Mouse (Mus musculus) liver, adult 2 months (tissue): ENCODE data around the gene Gm5346. TPM values are rescaled to one million over a fixed set of nuclear protein-coding genes. Genes with fewer than 3 reads are reported as not detected.
"Not testable (repeated sequence)": the region's sequence is repeated elsewhere in the genome, so short reads cannot be mapped to it uniquely, and the experiment has no call there.

Source experiments
- DNase-seq: peaks from one replicate; pipeline ENCODE4 v3.0.0-alpha.2; 2011; ENCODE audit warnings: low read depth, low spot score; ENCODE audit errors: extremely low read depth
- H3K27ac ChIP-seq: fragments of 200-500 bp; replicated peaks from 2 replicates; pipeline ENCODE4 v1.5.1; 2012; ENCODE audit warnings: low read depth, mild to moderate bottlenecking, control low read depth, inconsistent platforms, low read length; ENCODE audit not compliant: insufficient read depth
- H3K27me3 ChIP-seq: fragments of 200-500 bp; 2 replicates; pipeline ENCODE4 v1.6.1; 2012; ENCODE audit warnings: mild to moderate bottlenecking, moderate library complexity, low read length, inconsistent platforms; ENCODE audit not compliant: control insufficient read depth, insufficient read depth
- H3K36me3 ChIP-seq: fragments of 200-500 bp; 2 replicates; pipeline ENCODE4 v1.6.1; 2012; ENCODE audit warnings: low read length, inconsistent platforms; ENCODE audit not compliant: control insufficient read depth, insufficient read depth
- H3K4me1 ChIP-seq: fragments of 200-500 bp; 2 replicates; pipeline ENCODE4 v1.6.1; 2011; ENCODE audit warnings: low read length; ENCODE audit not compliant: control insufficient read depth, insufficient read depth
- H3K4me3 ChIP-seq: fragments of 200-500 bp; 2 replicates; pipeline ENCODE4 v1.5.1; 2011; ENCODE audit warnings: low read depth, mild to moderate bottlenecking, control low read depth, low read length, moderate library complexity; ENCODE audit not compliant: insufficient read depth
- H3K79me2 ChIP-seq: fragments of 200-500 bp; 2 replicates; pipeline ENCODE4 v1.6.1; 2012; ENCODE audit warnings: inconsistent platforms, mild to moderate bottlenecking, low read length, moderate library complexity; ENCODE audit not compliant: control insufficient read depth, insufficient read depth
- H3K9ac ChIP-seq: fragments of 200-500 bp; 2 replicates; pipeline ENCODE4 v1.6.1; 2012; ENCODE audit warnings: low read depth, mild to moderate bottlenecking, control low read depth, inconsistent platforms, low read length
- CTCF ChIP-seq: fragments of 200-500 bp; IDR thresholded peaks from 2 replicates; pipeline ENCODE4 v1.5.1; 2011; ENCODE audit warnings: low read depth, low read length, control low read depth
- POLR2A ChIP-seq: fragments of 200-500 bp; IDR thresholded peaks from 2 replicates; pipeline ENCODE4 v1.6.1; 2011; ENCODE audit warnings: low read length, control low read depth; ENCODE audit not compliant: insufficient read depth; ENCODE audit errors: extremely low read depth
- WGBS: fragments of 180-500 bp; shearing (Covaris S2); methylation state at CpG from one replicate; pipeline ENCODE4 v1.1.7; 2018; 5-methylcytosine and 5-hydroxymethylcytosine counted together
- polyA plus RNA-seq: library from polyadenylated mRNA; depleted of rRNA; stranded (reverse); fragments of >200 nt; gene quantifications from 2 replicates; pipeline ENCODE4 v1.2.3, GENCODE M21; 2012; rRNA removed
- total RNA-seq: library from RNA; depleted of rRNA; stranded (reverse); fragments of >200 nt; gene quantifications from 2 replicates; pipeline ENCODE4 v1.2.3, GENCODE M21; 2014; rRNA removed

Gm5346 gene
- not detected in 2 replicates for total RNA-seq
- polyA plus RNA-seq = not detected in 2 replicates

GRCm38 (mm10) chr8:43627176-43627575 is at the start of gene Gm5346:
Gene Gm5346 (minus strand): TSS chr8:43627276.
- no peaks in the 10 kb centered on the region for H3K27me3 ChIP-seq
- H3K9ac ChIP-seq = no peak within 1 kb of the TSS
- H3K4me3 ChIP-seq = no peak within 1 kb of the TSS
- TF ChIP-seq CTCF (no peak), POLR2A (no peak)
- no peak within 1 kb of the TSS for H3K27ac ChIP-seq
- no peak for DNase-seq
- no peaks in the 10 kb centered on the region for H3K36me3 ChIP-seq
- H3K4me1 ChIP-seq = no peaks in the 10 kb centered on the region
- WGBS = 77% methylated on average over 3 of the region's 3 CpGs
- H3K79me2 ChIP-seq = no peaks in the 10 kb centered on the region

DNA sequence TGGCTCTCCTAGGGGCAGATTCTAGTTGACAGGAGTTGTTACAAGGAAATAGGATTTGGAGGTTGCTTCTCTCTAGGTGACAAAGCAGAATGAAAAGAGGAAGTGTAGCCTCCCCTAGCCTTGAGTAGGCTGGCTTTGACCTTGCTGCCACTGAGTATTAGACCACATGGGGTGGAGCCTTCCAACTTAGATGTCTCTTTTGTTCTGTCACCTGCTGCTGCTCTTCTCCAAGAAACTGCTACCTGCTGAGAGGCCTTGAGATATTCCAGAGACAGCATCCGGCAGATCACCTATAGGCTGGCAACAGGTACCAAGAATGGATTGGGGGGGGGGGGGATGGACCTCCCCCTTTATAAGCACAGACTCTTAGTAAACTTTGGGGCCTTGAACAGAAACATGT is 11.0 kb downstream of the Gm5346 start:
- Histone ChIP-seq H3K27me3 (no peaks in the 10 kb centered on the region), H3K79me2 (no peaks in the 10 kb centered on the region), H3K4me1 (no peaks in the 10 kb centered on the region), H3K9ac (no peak overlapping the region), H3K4me3 (no peak overlapping the region), H3K36me3 (no peaks in the 10 kb centered on the region), H3K27ac (no peak overlapping the region)
- WGBS = 96% methylated on average over 1 of the region's 1 CpGs
- no peak for TF ChIP-seq POLR2A
- no peak for TF ChIP-seq CTCF
- DNase-seq = no peak

GRCm38 (mm10) chr8:43603657-43604056 is 23.4 kb downstream of the Gm5346 start:
- not testable (repeated sequence) for H3K27ac ChIP-seq, H3K79me2 ChIP-seq, H3K36me3 ChIP-seq, H3K4me1 ChIP-seq, H3K4me3 ChIP-seq, H3K27me3 ChIP-seq, H3K9ac ChIP-seq, DNase-seq
- WGBS = 70% methylated on average over 13 of the region's 13 CpGs

DNA sequence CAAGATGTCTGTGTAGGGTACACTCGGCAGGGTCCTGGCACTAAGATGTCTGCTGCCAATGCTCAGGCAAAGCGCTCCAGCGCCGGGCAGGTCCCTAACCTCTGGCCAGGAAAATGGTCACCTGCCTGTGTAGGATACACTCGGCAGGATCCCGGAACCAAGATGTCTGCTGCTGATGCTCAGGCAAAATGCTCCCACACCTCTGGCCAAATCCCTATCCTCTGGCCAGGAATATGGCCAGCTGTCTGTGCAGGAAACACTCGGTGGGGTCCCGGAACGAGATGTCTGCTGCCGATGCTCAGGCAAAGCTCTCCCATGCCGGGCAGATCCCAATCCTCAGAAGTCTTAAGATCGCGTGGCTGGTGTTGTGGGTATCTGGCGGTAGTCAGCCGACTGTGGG is 23.9 kb downstream of the Gm5346 start:
- H3K27ac ChIP-seq, H3K36me3 ChIP-seq, H3K4me1 ChIP-seq, H3K27me3 ChIP-seq, H3K9ac ChIP-seq, H3K4me3 ChIP-seq, H3K79me2 ChIP-seq, DNase-seq: not testable (repeated sequence)
- WGBS = 90% methylated on average over 15 of the region's 15 CpGs

- WGBS = 85% methylated on average over 2 of the region's 2 CpGs
- not testable (repeated sequence) for H3K36me3 ChIP-seq
Observed at GRCm38 (mm10) chr8:43576607-43577006, 50.5 kb downstream of the Gm5346 start, which contains the start of gene Adam26a. Gene Adam26a (minus strand): TSS chr8:43576707.

More at GRCm38 (mm10) chr8:43576607-43577006, 50.5 kb downstream of the Gm5346 start, which contains the start of gene Adam26a:
- not testable (repeated sequence) for H3K79me2 ChIP-seq, DNase-seq, H3K4me3 ChIP-seq, H3K9ac ChIP-seq, H3K27me3 ChIP-seq, H3K27ac ChIP-seq, H3K4me1 ChIP-seq

Other genes with a start within 250 kb of the Gm5346 start
- not detected in 2 replicates for gene Adam26b, start 99.2 kb downstream of the Gm5346 start, total RNA-seq
- not detected in 2 replicates for gene Adam26b, start 99.2 kb downstream of the Gm5346 start, polyA plus RNA-seq
- gene Adam26a, start 50.6 kb downstream of the Gm5346 start, total RNA-seq = not detected in 2 replicates
- not detected in 2 replicates for gene Adam26a, start 50.6 kb downstream of the Gm5346 start, polyA plus RNA-seq
- gene Adam34, start 82.8 kb upstream of the Gm5346 start, total RNA-seq = not detected in 2 replicates
- gene Adam34, start 82.8 kb upstream of the Gm5346 start, polyA plus RNA-seq = not detected in 2 replicates